Mouse (Mus musculus) adipocyte (in vitro differentiated cells): ENCODE results near the gene Snai3.
A peak's percentile ranks its signal among the peaks of the same experiment; 100 is the strongest.

Experiments
- DNase-seq: peaks from one replicate; pipeline ENCODE4 v3.0.0-alpha.2; 2016; ENCODE audit warnings: low spot score

Snai3 gene

DNA sequence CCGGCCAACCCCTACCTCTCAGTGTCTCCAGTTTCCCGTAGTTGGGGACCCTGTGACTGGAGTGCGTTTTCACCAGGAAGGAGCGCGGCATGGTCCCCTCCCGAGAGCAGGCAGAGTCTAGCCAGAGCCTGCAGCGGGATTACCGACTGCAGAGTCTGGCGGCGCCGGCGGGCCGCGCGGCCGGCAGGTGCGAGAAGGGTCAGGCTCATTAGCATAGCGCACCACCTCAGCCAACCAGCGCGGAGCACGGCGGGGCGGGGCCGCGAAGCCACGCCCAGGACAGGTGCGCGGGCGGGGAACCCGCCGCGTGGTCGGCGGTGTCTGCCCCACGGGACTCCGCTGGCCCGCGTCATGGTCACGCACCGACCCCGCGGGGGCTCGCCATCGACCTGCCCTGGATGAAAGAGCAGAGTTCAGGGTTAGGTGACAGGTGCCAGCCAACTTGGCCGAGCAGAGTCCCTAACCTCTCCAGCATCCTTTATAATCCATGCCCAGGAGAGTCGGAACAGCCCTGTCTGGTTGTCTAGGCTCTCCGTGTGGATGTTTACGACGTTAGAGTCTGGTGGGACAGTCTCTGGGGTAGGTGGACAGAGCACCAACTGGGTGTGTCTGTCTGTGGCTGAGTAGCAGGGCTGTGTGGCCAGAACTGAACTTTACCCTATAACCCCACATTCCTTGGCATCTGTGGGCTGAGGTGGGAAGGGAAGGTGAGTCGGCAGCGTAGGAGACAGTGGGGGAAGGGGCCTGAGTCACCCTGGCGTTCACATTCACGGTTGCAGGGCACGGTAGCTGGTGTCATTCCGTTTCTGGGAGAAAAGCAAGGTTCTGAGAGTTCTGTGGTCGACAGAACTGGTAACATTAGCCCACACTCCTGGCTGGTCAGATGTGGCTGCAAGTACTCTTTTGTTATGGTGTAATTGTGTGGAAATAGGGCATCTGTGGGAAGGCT is at the start of gene Snai3:
TSS of gene Snai3 (minus strand) at position 210 of the 949 bp plus-strand sequence.
- peak; percentile 27 for DNase-seq

DNA sequence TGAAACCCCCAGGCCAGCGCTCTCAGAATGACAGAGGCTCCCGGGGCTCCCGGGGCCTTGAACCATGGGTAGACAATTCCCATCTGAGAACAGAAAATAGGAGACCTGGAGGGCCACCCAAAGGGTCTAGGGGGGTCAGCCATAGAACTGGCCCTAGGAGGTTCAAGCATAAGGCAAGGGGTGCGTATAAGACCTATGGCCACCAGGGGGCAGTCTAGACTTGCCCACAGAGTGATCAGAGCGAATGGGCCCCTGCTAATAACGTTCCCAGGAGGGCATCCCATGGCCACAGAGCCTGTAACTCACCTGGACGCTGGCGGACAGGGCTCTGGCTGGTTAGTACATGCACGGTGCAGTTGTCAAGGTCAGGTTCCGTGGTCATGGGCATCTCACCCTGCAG is 40.3 kb upstream of the Snai3 start:
- peak; percentile 77 for DNase-seq

DNA sequence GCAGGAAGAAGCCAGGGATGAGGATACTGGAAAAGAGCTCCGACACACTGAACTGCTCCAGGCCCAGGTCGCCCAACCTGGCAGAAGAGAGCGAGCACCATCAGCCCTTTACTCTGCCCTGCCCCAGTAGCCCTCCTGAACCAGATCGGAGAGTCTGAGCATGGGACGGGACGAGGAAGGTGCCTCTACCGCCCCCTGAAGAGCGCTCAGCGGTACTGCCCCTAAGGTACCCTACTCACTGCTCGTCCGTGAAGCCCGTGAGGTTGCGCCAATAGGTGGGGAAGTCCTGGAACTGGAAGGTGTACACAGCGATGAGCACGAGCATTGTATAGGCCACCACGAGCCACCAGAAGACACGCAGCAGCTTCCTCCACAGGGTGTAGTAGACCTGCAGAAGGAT is 37.4 kb upstream of the Snai3 start:
- no peak for DNase-seq

DNA sequence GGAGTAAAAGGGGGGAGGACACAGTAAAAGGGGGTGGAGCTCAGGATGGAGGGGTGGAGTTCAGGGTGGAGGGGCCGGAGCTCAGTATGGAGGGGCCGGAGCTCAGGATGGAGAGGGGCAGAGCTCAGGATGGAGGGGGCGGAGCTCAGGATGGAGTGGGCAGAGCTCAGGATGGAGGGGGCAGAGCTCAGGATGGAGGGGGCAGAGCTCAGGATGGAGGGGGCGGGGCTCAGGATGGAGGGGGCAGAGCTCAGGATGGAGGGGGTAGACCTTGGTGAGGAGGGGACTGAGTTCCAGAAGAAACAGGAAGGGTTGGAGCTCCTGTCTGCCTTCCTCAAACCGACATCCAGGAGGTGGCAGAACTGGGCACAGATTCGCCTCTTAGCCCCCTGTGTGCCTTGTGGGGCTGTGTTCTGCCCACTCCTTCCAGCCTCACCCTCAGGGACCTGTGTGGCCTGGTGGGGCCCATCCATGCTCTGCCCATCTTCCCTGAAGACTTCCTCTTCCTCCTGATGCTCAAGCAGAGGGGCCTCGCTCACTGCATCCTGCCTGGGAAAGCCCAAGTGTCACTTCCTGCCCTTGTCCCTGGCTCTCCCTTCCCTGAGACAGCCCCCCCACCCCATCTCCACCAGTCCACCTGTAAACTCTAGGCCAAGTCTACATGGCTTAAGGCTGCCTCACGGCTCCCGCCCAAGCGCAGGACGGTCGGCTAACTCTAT is 36.6 kb upstream of the Snai3 start:
- DNase-seq = no peak

DNA sequence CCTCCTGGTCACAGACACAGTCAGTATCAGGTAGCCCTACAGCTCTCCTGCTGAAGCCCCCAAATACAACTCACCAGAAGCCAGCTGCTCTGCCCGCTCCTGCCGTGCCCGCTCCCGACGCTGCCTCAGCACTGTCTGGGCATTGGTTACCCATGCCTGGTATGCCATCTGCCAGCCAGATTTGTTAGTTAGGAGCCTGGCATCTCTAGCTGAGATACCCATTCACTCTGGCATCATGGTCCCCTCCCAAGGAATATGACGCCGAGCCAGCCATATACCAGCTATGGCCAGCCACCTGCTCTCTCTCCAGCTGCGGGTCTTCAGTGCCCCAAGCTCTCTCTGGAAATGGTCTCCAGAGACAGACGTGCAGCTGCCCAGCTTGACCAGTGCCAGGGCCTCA is 27.9 kb upstream of the Snai3 start:
- no peak for DNase-seq

DNA sequence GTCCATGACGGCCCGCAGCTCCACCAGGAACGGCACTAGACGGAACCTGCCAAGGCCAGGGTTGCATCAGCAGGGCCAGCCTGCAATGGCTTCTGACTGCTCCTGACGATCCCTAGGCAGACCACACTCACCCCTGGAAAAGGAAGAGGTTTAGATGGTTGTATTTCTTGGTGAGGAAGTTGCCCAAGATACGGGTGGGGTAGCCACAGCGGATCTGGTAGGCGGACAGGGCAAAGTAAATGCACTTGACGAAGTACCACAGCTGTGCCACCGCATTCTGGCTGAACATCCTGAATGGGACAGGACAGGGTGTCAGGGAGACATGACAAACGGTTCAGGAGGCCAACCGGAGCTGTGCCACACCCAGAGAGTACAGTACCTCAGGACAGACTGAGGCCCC is 24.3 kb upstream of the Snai3 start:
- no peak for DNase-seq

DNA sequence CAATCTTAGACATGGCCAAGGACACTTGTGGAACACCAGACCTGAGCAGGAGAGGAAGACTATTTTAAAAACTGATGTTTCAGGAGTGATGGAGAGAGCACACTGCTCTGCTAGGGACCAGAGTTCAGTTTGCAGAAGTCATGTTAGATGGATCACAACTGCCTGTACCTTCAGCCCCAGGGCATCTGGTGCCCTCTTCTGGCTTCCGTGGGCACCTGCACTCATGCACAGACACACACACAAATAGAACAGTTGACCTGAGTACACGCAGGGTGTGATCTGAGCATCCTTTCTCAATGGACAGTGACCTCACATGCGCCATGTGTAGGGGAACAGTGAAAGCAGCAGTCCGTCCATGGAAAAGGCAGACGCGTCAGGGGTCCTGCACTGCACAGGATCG is 23.3 kb upstream of the Snai3 start:
- DNase-seq = no peak

DNA sequence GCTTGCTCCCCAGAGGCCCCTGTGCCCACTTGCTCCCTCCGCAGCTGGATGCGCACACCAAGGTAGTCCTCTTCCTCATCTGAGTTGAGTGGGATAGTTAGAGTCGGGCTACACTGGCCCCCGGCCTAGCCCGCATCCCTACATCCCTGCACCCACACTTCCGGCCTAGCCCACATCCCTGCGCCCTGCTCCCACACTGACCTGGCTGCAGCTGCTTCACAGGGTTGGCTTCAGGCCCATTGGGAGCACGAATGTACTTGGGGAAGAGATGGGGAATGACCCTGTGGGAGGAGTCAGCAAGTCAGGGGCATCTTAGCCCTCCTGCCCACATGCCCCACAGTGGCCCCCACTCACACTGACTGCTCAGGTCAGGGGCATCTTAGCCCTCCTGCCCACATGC is 21.9 kb upstream of the Snai3 start:
- DNase-seq = no peak

DNA sequence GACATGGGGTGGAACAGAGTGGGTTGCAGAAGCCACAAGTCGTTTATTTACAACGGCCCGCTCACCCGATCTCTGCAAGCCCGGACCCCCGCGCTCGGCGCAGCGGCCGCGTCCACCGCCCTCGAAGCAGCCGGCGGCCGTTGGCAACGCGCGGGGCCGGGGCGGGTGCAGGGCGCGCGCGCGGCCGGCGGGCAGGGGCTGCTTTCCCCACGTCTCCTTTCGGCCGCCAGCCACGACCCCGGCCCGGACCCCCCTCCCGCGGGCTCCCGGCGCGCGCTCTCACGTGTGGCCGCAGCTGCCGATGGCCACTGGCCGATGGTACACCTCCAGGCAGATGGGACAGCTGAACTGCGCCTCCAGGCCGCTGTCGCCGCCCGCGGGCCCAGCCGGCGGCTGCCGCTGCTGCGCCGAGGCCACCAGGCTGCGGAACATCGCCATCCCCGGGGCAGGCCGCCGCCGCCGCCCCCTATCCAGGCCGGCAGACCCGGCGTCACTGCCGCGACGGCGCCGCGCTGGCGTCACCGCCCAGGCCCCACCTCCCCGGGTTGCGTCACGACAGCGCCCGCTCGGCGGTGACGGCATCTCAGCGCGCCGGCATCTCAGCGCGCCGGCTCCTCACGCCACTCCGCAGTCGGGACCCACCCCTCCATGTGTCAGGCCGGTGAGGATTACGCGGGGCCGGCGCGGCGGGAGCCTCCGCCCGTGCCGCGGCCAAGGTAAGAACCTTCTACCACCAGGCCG is 15.2 kb upstream of the Snai3 start, which contains the start of the genes Rnf166 and Ctu2:
TSS of gene Rnf166 (minus strand) at position 485 of the 741 bp plus-strand sequence.
TSS of gene Ctu2 (plus strand) at position 564 of the 741 bp plus-strand sequence.
- peak; percentile 84 for DNase-seq

DNA sequence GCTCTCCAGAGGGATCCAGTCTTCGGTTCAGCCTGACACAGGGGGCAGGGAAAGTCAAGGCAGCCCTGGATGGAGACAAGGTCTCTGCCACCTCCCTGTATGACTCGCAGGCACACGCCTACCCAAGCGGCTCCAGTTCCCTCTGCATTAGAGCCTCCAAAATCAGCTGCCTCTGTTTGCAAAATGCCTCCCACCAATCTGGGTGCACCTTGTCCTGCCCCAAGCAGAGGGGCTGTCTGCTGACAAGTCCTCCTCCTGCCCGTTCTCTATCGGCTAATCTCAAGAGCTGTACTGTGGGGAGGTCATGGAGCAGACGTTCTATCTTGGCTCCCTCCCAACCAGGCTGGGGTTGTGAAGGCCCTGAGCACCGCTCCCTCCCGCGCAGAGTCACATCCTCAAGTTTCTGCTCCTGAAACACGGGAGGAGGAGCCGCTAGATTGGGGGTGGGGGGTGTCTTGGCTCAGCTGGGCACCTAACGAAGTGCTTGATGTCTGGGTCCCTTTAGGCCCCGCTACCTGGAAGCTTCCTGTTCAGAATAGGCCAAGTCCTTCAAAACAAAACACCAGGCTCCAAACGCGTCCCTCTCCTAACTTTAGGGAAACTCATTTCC is 14.5 kb upstream of the Snai3 start:
- peak; percentile 82 for DNase-seq

DNA sequence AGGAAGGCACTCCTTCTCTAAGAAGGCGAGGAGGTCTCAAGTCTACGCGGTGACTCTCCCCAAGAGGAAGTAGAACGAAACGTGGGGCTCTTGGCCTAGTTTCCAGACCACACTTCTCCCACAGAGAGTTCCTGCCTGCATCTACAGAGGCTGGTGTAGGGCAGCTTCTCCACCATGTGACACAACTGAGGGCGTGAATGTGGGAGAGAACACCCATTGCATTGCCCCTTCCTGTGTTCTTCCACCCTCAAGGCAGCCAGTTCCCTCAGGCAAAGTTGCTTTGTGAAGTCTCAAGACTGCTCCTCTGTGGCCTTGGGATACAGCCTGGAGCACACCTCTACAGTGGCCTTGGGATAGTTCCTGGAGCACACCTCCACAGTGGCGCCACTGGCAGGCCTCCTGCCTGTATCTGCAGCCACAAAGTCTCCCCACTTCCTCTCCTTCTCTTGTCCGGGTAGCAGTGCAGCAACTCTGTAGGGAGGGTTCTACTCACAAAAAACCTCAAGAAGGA is 13.4 kb upstream of the Snai3 start:
- no peak for DNase-seq

DNA sequence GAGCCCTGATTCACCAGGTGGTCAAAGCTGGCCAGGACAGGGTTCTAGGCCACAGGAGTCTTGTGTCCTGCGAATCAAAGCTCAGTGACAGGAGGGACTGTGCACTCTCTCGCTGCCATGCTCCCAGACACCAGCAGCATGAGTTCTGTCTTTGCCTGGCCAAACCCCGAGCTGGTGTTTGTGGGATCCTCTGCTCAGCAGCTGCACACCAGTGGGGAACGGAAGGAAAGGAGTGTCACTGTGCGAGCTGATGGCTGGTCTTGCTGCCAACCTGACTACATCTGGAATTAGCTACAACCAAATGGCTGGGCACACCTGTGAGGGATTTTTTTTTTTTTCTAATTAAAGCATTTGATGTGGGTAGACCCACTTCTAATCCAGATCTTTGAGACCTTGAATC is 10.2 kb upstream of the Snai3 start:
- DNase-seq = no peak

DNA sequence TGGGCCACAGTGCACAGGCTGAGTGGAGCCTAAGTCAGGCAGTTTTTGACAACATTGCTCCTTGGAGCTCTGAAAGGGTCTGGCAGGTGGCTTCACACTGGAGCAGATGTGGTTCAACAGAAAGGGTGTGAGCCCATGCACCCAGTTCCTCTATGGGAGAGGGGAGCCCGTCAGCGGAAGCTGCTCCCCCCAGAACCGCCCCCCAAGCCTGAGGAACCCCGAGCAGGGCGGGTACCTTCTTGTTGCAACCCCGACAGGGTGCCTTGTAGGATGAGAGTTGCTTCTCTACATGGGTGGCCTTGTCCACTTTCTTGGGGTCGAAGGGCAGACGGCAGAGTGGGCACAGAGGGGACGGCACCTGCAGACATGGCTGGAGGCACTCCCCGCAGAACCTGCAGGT is 9.4 kb upstream of the Snai3 start:
- no peak for DNase-seq

DNA sequence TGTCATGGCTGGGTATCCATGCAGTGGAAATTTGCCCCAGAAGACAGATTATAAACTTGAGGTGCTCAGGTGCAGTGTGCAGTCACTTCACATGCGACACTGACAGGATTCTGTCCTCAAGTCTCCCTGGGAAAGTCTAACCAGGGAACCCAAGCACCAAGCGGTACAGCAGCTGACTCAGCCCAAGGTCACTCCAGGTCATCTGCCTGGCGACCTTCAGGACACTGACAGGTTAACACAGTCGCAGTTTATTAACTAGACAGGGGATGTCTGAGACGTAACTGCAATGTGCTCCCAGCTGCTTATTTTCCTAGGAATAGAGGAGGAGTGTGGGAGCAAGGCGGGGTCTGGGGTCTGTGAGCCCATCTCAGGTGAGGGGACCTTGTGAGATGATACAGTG is 8.9 kb upstream of the Snai3 start:
- DNase-seq = no peak

DNA sequence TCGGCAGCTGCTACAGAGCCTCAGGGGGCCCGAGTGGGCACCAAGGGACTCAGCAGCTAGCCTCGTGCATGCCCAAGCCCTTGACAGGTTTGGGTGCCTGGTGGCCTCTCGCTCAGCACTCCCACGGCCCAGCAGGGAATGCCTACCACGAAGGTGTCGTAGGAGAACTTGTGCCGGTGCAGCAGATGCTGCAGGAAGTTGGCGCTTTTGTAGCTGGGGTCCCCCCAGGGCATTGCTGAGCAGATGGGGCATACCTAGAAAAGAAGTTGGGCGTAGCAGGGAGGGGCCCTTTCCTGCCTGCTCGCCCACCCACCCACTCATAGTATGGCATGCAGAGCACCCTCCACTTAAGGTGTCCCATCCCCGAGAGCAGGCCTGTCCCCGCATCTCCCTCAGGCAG is 7.3 kb upstream of the Snai3 start:
- DNase-seq = no peak

DNA sequence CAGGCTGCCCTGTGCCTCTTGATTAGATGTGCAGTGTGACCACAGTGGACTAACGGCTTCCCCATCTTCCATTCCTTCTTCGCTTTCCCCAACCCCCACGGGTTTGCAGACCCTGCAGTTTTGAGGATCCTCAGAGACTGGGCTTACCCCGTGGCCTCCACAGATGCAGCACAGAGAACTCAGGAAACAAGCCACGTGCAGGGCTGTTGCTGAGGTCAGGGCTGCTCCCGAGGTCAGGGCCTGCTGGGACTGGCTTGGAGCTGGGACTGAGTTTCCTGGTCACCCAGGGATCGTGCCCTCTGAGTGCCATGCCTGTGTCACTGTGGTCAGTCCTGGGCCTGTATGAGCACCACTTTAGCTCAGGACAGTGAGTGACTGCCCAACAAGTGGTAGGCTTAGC is 4.5 kb upstream of the Snai3 start:
- DNase-seq = no peak

DNA sequence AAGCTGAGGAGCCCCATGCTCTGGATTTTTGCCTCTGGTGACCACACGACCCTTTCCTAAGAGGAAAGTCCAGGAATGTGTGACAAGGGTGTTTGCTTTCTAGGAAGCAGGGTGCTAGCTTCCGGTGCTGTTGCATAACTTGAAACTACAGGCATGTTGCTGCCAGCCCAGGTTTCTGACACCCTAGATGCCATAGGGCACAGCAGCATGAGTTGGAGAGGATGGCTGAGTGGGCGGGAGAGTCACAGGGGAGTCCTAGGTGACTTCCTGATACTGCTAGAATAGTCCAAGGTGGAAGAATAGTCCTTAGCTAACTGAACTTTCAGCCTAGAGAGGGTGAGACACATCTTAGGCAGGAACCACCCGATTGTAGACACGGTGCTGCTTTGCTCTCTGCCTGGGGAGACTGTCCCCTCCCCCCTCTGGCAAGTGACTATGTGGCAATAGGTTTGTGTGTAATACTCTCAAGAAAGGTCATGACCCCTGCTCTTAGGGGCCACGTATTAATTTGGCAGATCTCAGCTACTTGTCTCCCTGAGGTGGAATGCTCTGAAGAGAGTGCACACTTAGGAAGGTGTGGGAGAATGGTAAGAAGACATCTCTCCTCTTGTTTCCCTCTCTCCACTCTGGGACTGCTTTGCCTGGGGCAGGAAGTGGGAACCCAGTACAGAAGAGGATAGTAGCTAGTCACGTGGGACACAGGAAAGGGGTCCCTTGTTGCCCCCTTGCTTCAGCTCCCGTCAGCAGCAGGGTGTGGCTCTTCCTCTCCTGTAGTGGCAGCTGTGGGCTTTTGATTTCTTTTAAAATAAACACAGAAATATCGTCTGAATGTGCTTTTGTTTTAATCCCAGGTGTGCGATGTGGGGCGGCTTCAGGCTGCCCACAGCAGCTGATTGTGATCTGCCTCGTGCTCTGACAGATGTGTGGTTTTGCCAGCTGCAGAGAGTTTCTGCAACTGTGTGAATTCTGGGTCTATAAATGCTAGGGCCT is 3.4 kb upstream of the Snai3 start:
- DNase-seq = peak; percentile 57

DNA sequence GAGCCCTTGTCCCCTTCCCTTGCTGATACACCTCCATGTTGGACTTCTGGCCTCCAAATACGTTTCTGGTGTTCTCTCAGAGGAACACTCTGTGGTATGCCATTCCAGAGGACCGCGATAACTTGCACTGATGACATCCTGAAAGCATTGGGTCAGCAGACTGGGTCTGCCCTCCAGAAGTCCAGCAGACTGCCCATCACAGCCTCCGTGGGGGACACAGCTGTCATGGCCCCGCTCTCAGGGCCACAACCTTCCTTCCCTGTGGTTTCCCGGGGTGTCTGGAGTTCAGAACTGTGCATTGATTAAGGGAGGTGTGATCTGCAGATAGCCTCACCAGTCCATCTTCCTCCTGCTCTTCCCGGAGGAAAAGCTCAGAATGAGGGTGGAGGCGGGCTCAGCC is 2.0 kb upstream of the Snai3 start:
- DNase-seq = no peak

DNA sequence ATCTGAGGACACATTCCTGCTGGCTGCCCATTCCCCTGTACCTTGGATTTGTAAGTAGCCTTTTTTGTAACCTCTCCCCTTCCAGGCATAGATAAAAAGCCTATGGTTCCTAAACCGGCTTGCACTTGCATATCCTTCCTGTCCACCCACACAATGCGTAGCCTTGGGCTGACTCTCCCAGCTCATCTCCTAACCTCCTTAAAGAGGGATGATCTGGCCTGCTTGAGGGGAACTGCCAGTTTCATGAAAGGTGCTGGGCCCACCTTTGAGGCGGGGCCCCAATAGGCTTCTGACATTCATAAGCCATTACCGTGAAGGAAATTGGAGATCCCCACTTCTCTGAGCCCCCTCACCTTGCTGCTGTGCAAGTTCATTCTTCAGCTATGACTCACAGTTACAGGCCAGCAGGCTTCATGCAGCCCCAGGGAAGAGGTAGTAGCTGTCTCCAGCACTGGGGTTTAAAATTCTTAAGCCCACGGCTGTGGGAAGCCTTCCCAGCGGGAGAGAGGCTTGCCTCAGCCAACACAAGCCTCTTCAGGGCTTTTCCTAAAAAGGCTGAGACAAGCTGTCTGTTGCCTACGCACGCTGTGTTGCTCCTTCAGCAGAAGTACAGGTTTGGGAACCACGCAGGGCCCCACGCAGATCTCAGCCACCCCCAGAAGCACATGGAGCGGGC is 1.1 kb upstream of the Snai3 start:
- DNase-seq = no peak

DNA sequence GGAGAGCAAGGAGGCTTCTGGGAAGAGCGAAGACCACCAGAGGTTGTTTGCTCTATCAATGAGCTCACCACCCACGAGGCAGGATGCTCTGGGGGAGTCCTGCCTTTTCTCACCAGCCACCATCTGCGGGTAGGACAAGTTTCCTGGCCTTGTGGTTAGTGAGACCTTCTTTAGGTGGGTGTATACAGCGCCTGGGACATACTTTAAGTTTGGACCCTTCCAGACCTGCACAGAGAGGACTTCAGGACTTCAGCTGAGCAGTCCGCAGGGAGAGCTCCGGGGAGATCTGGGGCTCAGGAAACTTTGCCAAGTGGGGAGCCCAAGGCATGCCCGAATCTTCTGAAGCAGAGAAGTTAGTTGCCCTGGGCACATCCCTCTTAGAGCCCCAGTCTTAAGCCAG is 543 bp downstream of the Snai3 start:
- no peak for DNase-seq
